Mouse (Mus musculus) naive thymus-derived CD4-positive, alpha-beta T cell, adult 5 months (primary cell): ENCODE data around the gene AU021092. TPM values are rescaled to one million over a fixed set of nuclear protein-coding genes. Genes with fewer than 3 reads are reported as not detected.

Experiments used
- polyA plus RNA-seq: library from polyadenylated mRNA; unstranded; fragments of 100-300 nt; shearing (Covaris generic); gene quantifications from one replicate; pipeline ENCODE4 v1.2.1, GENCODE M21; 2017

Gene AU021092
- polyA plus RNA-seq = not detected

GRCm38 (mm10) chr16:5222140-5222539 is at the start of gene AU021092:
Gene AU021092, minus strand, starts transcription at chr16:5222299.

GRCm38 (mm10) chr16:5255779-5256496 is 33.8 kb upstream of the AU021092 start, which contains the start of gene Eef2kmt:
Gene Eef2kmt, minus strand, starts transcription at chr16:5255983.

GRCm38 (mm10) chr16:5233418-5234313 is 11.6 kb upstream of the AU021092 start, which contains the start of gene Alg1:
Gene Alg1, plus strand, starts transcription at chr16:5233621.

GRCm38 (mm10) chr16:5203668-5204433 is 18.2 kb downstream of the AU021092 start, which contains the start of gene Nagpa:
Gene Nagpa, minus strand, starts transcription at chr16:5204012.

Other genes starting within 250 kb of the AU021092 start
- not detected for gene Sept12, start 224.4 kb downstream of the AU021092 start, polyA plus RNA-seq
- gene Smim22, start 215.0 kb downstream of the AU021092 start, polyA plus RNA-seq = not detected
- 11.5 TPM for gene Rogdi, start 208.7 kb downstream of the AU021092 start, polyA plus RNA-seq
- 156 TPM for gene Glyr1, start 172.4 kb downstream of the AU021092 start, polyA plus RNA-seq
- gene Ubn1, start 172.2 kb downstream of the AU021092 start, polyA plus RNA-seq = 92.4 TPM
- 0.20 TPM for gene Ppl, start 89.9 kb downstream of the AU021092 start, polyA plus RNA-seq
- gene Sec14l5, start 75.2 kb downstream of the AU021092 start, polyA plus RNA-seq = not detected
- gene Nagpa, start 18.3 kb downstream of the AU021092 start, polyA plus RNA-seq = 33.8 TPM
- gene Alg1, start 11.3 kb upstream of the AU021092 start, polyA plus RNA-seq = 46.9 TPM
- gene Eef2kmt, start 33.7 kb upstream of the AU021092 start, polyA plus RNA-seq = 32.0 TPM